Mouse (Mus musculus): ENCODE measurements around the gene Dennd5a. TPM values are rescaled to one million over a fixed set of nuclear protein-coding genes. Genes with fewer than 3 reads are reported as not detected.

Dennd5a gene
- polyA plus RNA-seq, 3 experiments from 2014 or later: 24.7 to 27.5 (median 27.2) TPM

- no peak for ATAC-seq
Measured at GRCm38 (mm10) chr7:109962596-109962995, 2.3 kb upstream of the Dennd5a start.

- no peak for ATAC-seq
Measured at GRCm38 (mm10) chr7:109961570-109961969, 1.3 kb upstream of the Dennd5a start.

GRCm38 (mm10) chr7:109960613-109961154 is 414 bp upstream of the Dennd5a start:
- ATAC-seq: no peak

- peak; percentile 45 for ATAC-seq
Measured at GRCm38 (mm10) chr7:109958843-109959715, 1.2 kb downstream of the Dennd5a start.

- no peak for ATAC-seq
Measured at GRCm38 (mm10) chr7:109957996-109958789, 2.1 kb downstream of the Dennd5a start.

- ATAC-seq: no peak
Measured at GRCm38 (mm10) chr7:109954622-109955401, 5.5 kb downstream of the Dennd5a start.

GRCm38 (mm10) chr7:109951297-109951696 is 9.0 kb downstream of the Dennd5a start:
- ATAC-seq: peak; percentile 83

- no peak for ATAC-seq
Measured at GRCm38 (mm10) chr7:109944421-109945034, 15.7 kb downstream of the Dennd5a start.

GRCm38 (mm10) chr7:109929628-109930027 is 30.6 kb downstream of the Dennd5a start:
- ATAC-seq: no peak

- no peak for ATAC-seq
Measured at GRCm38 (mm10) chr7:109928365-109928764, 31.9 kb downstream of the Dennd5a start.

- no peak for ATAC-seq
Measured at GRCm38 (mm10) chr7:109924965-109925364, 35.3 kb downstream of the Dennd5a start.

GRCm38 (mm10) chr7:109922889-109923288 is 37.4 kb downstream of the Dennd5a start:
- ATAC-seq: no peak

GRCm38 (mm10) chr7:109906165-109906564 is 54.1 kb downstream of the Dennd5a start:
- no peak for ATAC-seq

- ATAC-seq: no peak
Measured at GRCm38 (mm10) chr7:109900921-109901320, 59.3 kb downstream of the Dennd5a start.

- ATAC-seq: no peak
Measured at GRCm38 (mm10) chr7:109898911-109899310, 61.4 kb downstream of the Dennd5a start.

GRCm38 (mm10) chr7:109892530-109892929 is 67.7 kb downstream of the Dennd5a start:
- ATAC-seq: peak; percentile 32

- ATAC-seq: no peak
Measured at GRCm38 (mm10) chr7:109891786-109892185, 68.5 kb downstream of the Dennd5a start.

- ATAC-seq: no peak
Measured at GRCm38 (mm10) chr7:109890256-109890655, 70.0 kb downstream of the Dennd5a start.

- no peak for ATAC-seq
Measured at GRCm38 (mm10) chr7:109889300-109889699, 71.0 kb downstream of the Dennd5a start.

GRCm38 (mm10) chr7:109886249-109886648 is 74.0 kb downstream of the Dennd5a start:
- ATAC-seq: no peak

- ATAC-seq: no peak
Measured at GRCm38 (mm10) chr7:109882574-109882973, 77.7 kb downstream of the Dennd5a start.

GRCm38 (mm10) chr7:109881561-109882099 is 78.6 kb downstream of the Dennd5a start:
- ATAC-seq: no peak

Measured in inflammation-experienced regulatory T-cells, adult 6 months (primary cell).